Mouse (Mus musculus) myocyte (in vitro differentiated cells): ENCODE data around the gene Polr3c. TPM values are rescaled to one million over a fixed set of nuclear protein-coding genes. Genes with fewer than 3 reads are reported as not detected.

Source experiments
- H3K27me3 ChIP-seq: one replicate; pipeline ENCODE4 v1.6.1; 2011; ENCODE audit not compliant: control insufficient read depth, insufficient read depth, insufficient read length
- H3K36me3 ChIP-seq: one replicate; pipeline ENCODE4 v1.6.1; 2011; ENCODE audit not compliant: control insufficient read depth, insufficient read depth
- H3K4me2 ChIP-seq: one replicate; pipeline ENCODE4 v1.6.1; 2011; ENCODE audit warnings: low read depth, control low read depth
- H3K4me3 ChIP-seq: one replicate; pipeline ENCODE4 v1.5.1; 2011; ENCODE audit warnings: mild to moderate bottlenecking, control low read depth, moderate library complexity
- H3K79me2 ChIP-seq: one replicate; pipeline ENCODE4 v1.6.1; 2011; ENCODE audit not compliant: control insufficient read depth, insufficient read depth
- H3ac ChIP-seq: one replicate; pipeline ENCODE4 v1.6.1; 2011; ENCODE audit not compliant: control insufficient read depth, insufficient read length
- CEBPB ChIP-seq: IDR thresholded peaks from 2 replicates; pipeline ENCODE4 v1.6.1; 2011; ENCODE audit warnings: mild to moderate bottlenecking, moderate library complexity; ENCODE audit not compliant: poor library complexity, insufficient read depth, severe bottlenecking
- E2F4 ChIP-seq: IDR thresholded peaks from one replicate; pipeline ENCODE4 v1.6.1; 2011; ENCODE audit warnings: mild to moderate bottlenecking, control low read depth, moderate library complexity; ENCODE audit not compliant: insufficient read depth
- MAX ChIP-seq: IDR thresholded peaks from one replicate; pipeline ENCODE4 v1.6.1; 2011; ENCODE audit warnings: low read depth, mild to moderate bottlenecking, control low read depth
- MYOD1 ChIP-seq, 3 experiments: IDR thresholded peaks; one replicate each; pipeline ENCODE4 v1.6.1; 2011; ENCODE audit warnings: control low read depth in 2 of 3, low read depth in 2 of 3, mild to moderate bottlenecking in 2 of 3, moderate library complexity in 1 of 3; ENCODE audit not compliant: insufficient read length in 2 of 3, control insufficient read depth in 1 of 3
- MYOG ChIP-seq, 3 experiments: IDR thresholded peaks; one replicate each; pipeline ENCODE4 v1.6.1; 2011; ENCODE audit warnings: control low read depth in 2 of 3, low read depth in 2 of 3, mild to moderate bottlenecking in 2 of 3; ENCODE audit not compliant: insufficient read length in 2 of 3, control insufficient read depth in 1 of 3, insufficient read depth in 1 of 3
- POLR2A ChIP-seq: IDR thresholded peaks from one replicate; pipeline ENCODE4 v1.6.1; 2011; ENCODE audit warnings: low read depth, mild to moderate bottlenecking, control low read depth, moderate library complexity; ENCODE audit not compliant: insufficient read length
- POLR2AphosphoS2 ChIP-seq: IDR thresholded peaks from one replicate; pipeline ENCODE4 v1.6.1; 2011; ENCODE audit warnings: low read depth, control low read depth; ENCODE audit not compliant: insufficient read length
- REST ChIP-seq: IDR thresholded peaks from one replicate; pipeline ENCODE4 v1.6.1; 2011; ENCODE audit warnings: mild to moderate bottlenecking, control low read depth, moderate library complexity; ENCODE audit not compliant: insufficient read depth, insufficient read length
- SRF ChIP-seq: IDR thresholded peaks from one replicate; pipeline ENCODE4 v1.6.1; 2011; ENCODE audit warnings: low read depth; ENCODE audit not compliant: control insufficient read depth, insufficient read length
- TCF12 ChIP-seq: IDR thresholded peaks from one replicate; pipeline ENCODE4 v1.6.1; 2011; ENCODE audit warnings: mild to moderate bottlenecking, control low read depth; ENCODE audit not compliant: poor library complexity, insufficient read depth, severe bottlenecking
- TCF3 ChIP-seq: IDR thresholded peaks from one replicate; pipeline ENCODE4 v1.6.1; 2011; ENCODE audit warnings: low read depth, control low read depth; ENCODE audit not compliant: insufficient read length
- USF1 ChIP-seq: IDR thresholded peaks from one replicate; pipeline ENCODE4 v1.6.1; 2011; ENCODE audit warnings: low read depth, mild to moderate bottlenecking, control low read depth, moderate library complexity
- polyA plus RNA-seq: library from polyadenylated mRNA; unstranded; fragments of >200 nt; fragmentation: generic; extraction: Trizol; gene quantifications from one replicate; pipeline ENCODE4 v1.2.1, GENCODE M21; 2012; ENCODE audit warnings: missing spikeins

Gene Polr3c
- 46.6 TPM for polyA plus RNA-seq

DNA sequence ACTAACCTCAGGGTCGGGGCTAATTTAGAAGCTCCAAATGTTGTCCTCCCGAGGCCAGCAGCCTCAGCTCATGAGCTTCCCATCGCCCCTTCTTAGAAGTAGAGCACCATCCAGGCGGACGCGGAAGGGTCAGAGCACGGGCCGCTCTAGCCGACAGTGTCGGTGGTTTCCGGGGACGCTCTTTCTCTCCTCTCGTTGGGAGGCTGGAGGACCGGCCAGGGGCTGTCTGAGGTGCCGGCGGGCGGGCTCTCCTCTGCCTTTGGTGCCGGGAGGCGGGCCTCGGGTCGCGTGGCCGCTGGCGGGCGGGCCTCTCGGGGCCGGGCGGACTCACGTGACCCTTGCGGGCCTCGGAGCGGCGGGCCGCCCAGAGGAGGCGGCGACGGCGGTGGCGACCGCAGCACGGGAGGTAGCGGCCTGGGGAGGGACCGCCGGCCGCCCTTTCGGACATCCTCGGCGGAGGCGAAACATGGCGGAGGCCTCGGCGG, at the start of gene Polr3c, which contains the start of gene Rnf115:
Polr3c (minus strand) TSS at position 286 of the 485 bp plus-strand sequence.
Rnf115 (plus strand) TSS at position 322 of the 485 bp plus-strand sequence.
- Histone ChIP-seq H3K4me2 (peak within 1 kb of the TSS; percentile 88), H3K36me3 (peaks cover 4% of the 10 kb centered on the region), H3ac (peak within 1 kb of the TSS; percentile 47), H3K4me3 (peak within 1 kb of the TSS; percentile 88), H3K79me2 (peaks cover 58% of the 10 kb centered on the region), H3K27me3 (no peaks in the 10 kb centered on the region)
- peak; percentile 55 for TF ChIP-seq SRF
- TF ChIP-seq MYOD1 (IDR thresholded peaks at IDR 0.05; ENCODE audit: control insufficient read depth in 1 of 3, insufficient read length in 2 of 3, low read depth in 2 of 3): peak in 1 of 3 experiments; percentile 5
- TF ChIP-seq POLR2AphosphoS2: peak; percentile 55
- TF ChIP-seq MYOG (IDR thresholded peaks at IDR 0.05; ENCODE audit: control insufficient read depth in 1 of 3, insufficient read depth in 1 of 3, insufficient read length in 2 of 3, low read depth in 2 of 3): peak in 1 of 3 experiments; percentile 41
- TF ChIP-seq POLR2A: peak; percentile 83
- no peak for TF ChIP-seq REST
- TF ChIP-seq TCF12: no peak
- TF ChIP-seq TCF3: no peak
- TF ChIP-seq USF1: peak; percentile 53

DNA sequence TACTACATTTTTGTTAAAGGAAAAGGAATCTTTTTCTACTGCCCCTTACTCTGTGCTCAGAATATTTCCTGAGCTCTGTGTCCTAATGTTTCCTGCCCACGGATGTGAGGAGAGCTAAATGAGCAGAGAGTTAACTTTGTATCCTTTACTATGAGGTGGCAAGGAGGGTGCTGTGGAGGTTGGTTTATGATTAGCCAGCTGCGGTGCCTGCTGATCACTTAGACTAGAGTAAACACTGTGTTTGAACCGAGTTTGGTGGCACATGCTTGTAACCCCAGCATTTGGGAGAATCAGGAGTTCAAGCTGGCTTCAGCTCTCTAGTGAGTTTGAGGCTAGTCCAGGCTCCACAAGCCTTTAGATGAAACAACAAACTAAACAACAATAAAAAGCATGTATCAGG, 49.7 kb upstream of the Polr3c start:
- no peak for TF ChIP-seq MYOG (IDR thresholded peaks at IDR 0.05; ENCODE audit: control insufficient read depth in 1 of 3, insufficient read depth in 1 of 3, insufficient read length in 2 of 3, low read depth in 2 of 3)
- TF ChIP-seq REST: no peak
- TF ChIP-seq E2F4: no peak
- no peak for TF ChIP-seq MAX
- no peak for TF ChIP-seq SRF
- TF ChIP-seq TCF3: no peak
- peaks cover 18% of the 10 kb centered on the region for H3K36me3 ChIP-seq
- H3K79me2 ChIP-seq: no peaks in the 10 kb centered on the region
- no peak overlapping the region for H3ac ChIP-seq
- no peak overlapping the region for H3K4me2 ChIP-seq
- no peaks in the 10 kb centered on the region for H3K27me3 ChIP-seq
- H3K4me3 ChIP-seq: no peak overlapping the region

DNA sequence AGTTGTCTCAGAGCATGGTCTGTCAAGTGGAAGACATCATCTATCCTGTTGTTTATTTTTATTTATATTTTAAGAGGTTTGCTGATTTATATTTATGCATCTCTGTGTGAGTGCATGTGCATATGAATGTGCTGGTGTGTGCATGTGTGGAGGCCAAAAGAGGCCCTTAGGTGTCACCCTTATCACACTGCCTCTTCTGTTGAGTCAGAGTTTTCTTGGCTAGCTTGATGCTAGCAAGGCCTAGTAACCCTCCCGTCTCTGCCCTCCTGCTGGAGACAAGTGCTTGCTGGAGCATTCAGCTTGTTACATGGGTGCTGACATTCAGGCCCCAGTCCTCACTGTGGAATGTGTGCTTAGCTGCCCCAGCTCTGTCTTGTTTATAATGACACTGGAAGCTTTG, 45.5 kb upstream of the Polr3c start:
- Histone ChIP-seq H3K79me2 (no peaks in the 10 kb centered on the region), H3ac (no peak overlapping the region), H3K27me3 (no peaks in the 10 kb centered on the region), H3K36me3 (peaks cover 8% of the 10 kb centered on the region), H3K4me2 (no peak overlapping the region), H3K4me3 (no peak overlapping the region)
- TF ChIP-seq MAX (no peak), TCF12 (no peak), REST (no peak), SRF (no peak)

DNA sequence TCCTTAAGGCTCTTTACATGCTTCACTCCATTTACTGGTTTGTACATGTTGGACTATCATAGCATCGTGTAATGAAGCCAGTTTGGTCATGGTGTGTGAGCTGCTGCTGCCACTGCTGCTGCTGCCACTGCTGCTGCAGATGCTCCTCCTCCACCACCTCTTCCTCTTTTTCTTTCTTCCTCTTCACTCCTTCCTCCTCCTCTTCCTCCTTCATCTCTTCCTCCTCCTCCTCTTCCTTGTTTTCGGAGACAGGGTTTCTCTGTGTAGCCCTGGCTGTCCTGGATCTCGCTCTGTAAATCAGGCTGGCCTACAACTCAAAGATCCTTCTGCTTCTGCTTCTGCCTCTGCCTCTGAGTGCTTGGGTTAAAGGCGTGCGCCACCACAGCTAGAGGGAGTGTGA, 42.5 kb upstream of the Polr3c start:
- no peaks in the 10 kb centered on the region for H3K79me2 ChIP-seq
- TF ChIP-seq MYOG (IDR thresholded peaks at IDR 0.05; ENCODE audit: control insufficient read depth in 1 of 3, insufficient read depth in 1 of 3, insufficient read length in 2 of 3, low read depth in 2 of 3) (no peak), POLR2A (no peak), MYOD1 (IDR thresholded peaks at IDR 0.05; ENCODE audit: control insufficient read depth in 1 of 3, insufficient read length in 2 of 3, low read depth in 2 of 3) (no peak), CEBPB (no peak), TCF12 (no peak), MAX (no peak), POLR2AphosphoS2 (no peak), SRF (no peak), TCF3 (no peak), REST (no peak), E2F4 (no peak), USF1 (no peak)
- no peak overlapping the region for H3ac ChIP-seq
- H3K36me3 ChIP-seq: peaks cover 3% of the 10 kb centered on the region
- no peaks in the 10 kb centered on the region for H3K27me3 ChIP-seq
- no peak overlapping the region for H3K4me2 ChIP-seq
- no peak overlapping the region for H3K4me3 ChIP-seq

DNA sequence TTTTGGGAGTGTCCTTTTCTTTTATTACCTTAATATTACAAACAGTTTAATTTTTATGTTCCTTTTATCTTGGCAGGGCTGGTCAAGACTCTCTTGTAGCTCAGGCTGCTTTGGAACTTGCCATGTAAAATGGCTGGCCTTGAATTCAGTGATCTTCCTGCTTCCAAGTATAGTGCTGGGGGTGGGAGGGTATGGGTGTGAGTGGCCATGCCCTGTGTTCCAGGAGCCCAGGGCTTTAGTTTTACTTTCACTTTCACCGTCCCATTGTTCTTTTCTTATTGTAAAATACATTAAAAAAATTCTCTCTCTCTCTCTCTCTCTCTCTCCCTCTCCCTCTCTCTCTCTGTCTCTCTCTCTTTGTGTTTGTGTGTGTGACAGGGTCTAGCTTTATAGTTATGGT, 37.1 kb upstream of the Polr3c start:
- H3K4me2 ChIP-seq: peak overlapping the region; percentile 63
- TF ChIP-seq SRF (no peak), MYOD1 (IDR thresholded peaks at IDR 0.05; ENCODE audit: control insufficient read depth in 1 of 3, insufficient read length in 2 of 3, low read depth in 2 of 3) (no peak), MYOG (IDR thresholded peaks at IDR 0.05; ENCODE audit: control insufficient read depth in 1 of 3, insufficient read depth in 1 of 3, insufficient read length in 2 of 3, low read depth in 2 of 3) (no peak), E2F4 (no peak), POLR2A (no peak), TCF3 (no peak), TCF12 (no peak), MAX (no peak), POLR2AphosphoS2 (no peak), REST (no peak), CEBPB (no peak), USF1 (no peak)

More for the DNA sequence above, 37.1 kb upstream of the Polr3c start:
- Histone ChIP-seq H3K27me3 (no peaks in the 10 kb centered on the region), H3ac (no peak overlapping the region), H3K79me2 (peaks cover 8% of the 10 kb centered on the region), H3K36me3 (peaks cover 8% of the 10 kb centered on the region), H3K4me3 (no peak overlapping the region)
